Mouse (Mus musculus) MEL (cell line): ENCODE measurements around the gene Rflnb.

Experiments used
- CTCF ChIP-seq, 3 experiments: IDR thresholded peaks in 2 of 3; conservative IDR thresholded peaks in 1 of 3; 2 replicates each; pipeline ENCODE4 v1.5.1; 2011 to 2012; ENCODE audit warnings: low read length in 3 of 3, low read depth in 2 of 3, mild to moderate bottlenecking in 2 of 3, improper control_type of control experiment in 1 of 3, inconsistent platforms in 1 of 3, mixed read lengths in 1 of 3, moderate library complexity in 1 of 3; ENCODE audit not compliant: control insufficient read depth in 1 of 3, insufficient read depth in 1 of 3, poor library complexity in 1 of 3, severe bottlenecking in 1 of 3
- MEF2A ChIP-seq: IDR thresholded peaks from 2 replicates; pipeline ENCODE4 v1.6.1; 2014; ENCODE audit warnings: low read depth, mild to moderate bottlenecking, inconsistent platforms, low read length, improper control_type of control experiment; ENCODE audit not compliant: poor library complexity, insufficient replicate concordance, severe bottlenecking; ENCODE audit errors: extremely low read depth

- peak; percentile 72 to 80 (median 80) for TF ChIP-seq CTCF (IDR thresholded peaks at IDR 0.05 in 2 of 3, conservative IDR thresholded peaks at IDR 0.05 in 1 of 3; ENCODE audit: control insufficient read depth in 1 of 3, insufficient read depth in 1 of 3, low read depth in 2 of 3, low read length in 3 of 3, poor library complexity in 1 of 3, severe bottlenecking in 1 of 3)
- TF ChIP-seq MEF2A, result no peak
Observed at GRCm38 (mm10) chr11:75973988-75974387, 53.6 kb downstream of the Rflnb start.
